Mouse (Mus musculus): ENCODE results near the gene P4hb.

- TF ChIP-seq CTCF (IDR thresholded peaks at IDR 0.05; ENCODE audit: extremely low read depth, insufficient read length, insufficient replicate concordance, low read depth, low read length) (no peak), POLR2A (IDR thresholded peaks at IDR 0.05; ENCODE audit: low read depth, low read length) (no peak)
Observed at GRCm38 (mm10) chr11:120615167-120615566, 42.1 kb upstream of the P4hb start.
